Mouse (Mus musculus): ENCODE data around the gene Tex264.
"Not testable (repeated sequence)": the region's sequence is repeated elsewhere in the genome, so short reads cannot be mapped to it uniquely, and the experiment has no call there.

Tex264 gene

GRCm38 (mm10) chr9:106663200-106663599 lies 22.5 kb downstream of the Tex264 start:
- DNase-seq (ENCODE audit: low spot score), result no peak

GRCm38 (mm10) chr9:106659935-106660334 lies 25.8 kb downstream of the Tex264 start:
- no peak for DNase-seq (ENCODE audit: low spot score)

GRCm38 (mm10) chr9:106659441-106659840 lies 26.3 kb downstream of the Tex264 start:
- no peak for DNase-seq (ENCODE audit: low spot score)

- DNase-seq (ENCODE audit: low spot score), result no peak
These were observed 28.1 kb downstream of the Tex264 start for GRCm38 (mm10) chr9:106657592-106657991.

GRCm38 (mm10) chr9:106656820-106657219 lies 28.9 kb downstream of the Tex264 start:
- DNase-seq (ENCODE audit: low spot score), result no peak

- DNase-seq (ENCODE audit: low spot score), result peak; percentile 74
These were observed 29.6 kb downstream of the Tex264 start, which contains the start of gene Grm2 for GRCm38 (mm10) chr9:106655884-106656720. TSS of gene Grm2 (minus strand) at chr9:106656082.

DNA sequence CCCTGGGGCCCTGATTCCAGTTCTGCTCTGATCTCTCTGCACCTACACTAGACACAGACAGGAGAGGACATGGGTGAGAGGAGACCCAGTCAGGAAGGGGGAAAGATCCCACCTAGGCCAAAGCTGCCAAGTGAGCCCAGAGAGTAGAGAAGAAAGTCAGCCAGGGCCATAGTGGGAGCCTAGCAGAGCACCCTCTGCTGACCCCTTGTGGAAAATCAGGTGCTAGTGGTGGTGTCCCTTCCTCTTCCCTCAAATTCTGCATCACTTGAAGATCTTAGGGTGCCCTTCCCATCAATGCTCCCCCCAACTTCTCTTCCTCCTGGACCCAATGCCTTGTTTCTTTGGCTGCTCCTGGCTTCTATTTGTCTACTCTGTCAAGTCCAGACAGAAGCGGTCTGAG lies 33.0 kb downstream of the Tex264 start:
- DNase-seq (ENCODE audit: low spot score), result no peak

- no peak for DNase-seq (ENCODE audit: low spot score)
These were observed 38.5 kb downstream of the Tex264 start for GRCm38 (mm10) chr9:106647226-106647625.

DNA sequence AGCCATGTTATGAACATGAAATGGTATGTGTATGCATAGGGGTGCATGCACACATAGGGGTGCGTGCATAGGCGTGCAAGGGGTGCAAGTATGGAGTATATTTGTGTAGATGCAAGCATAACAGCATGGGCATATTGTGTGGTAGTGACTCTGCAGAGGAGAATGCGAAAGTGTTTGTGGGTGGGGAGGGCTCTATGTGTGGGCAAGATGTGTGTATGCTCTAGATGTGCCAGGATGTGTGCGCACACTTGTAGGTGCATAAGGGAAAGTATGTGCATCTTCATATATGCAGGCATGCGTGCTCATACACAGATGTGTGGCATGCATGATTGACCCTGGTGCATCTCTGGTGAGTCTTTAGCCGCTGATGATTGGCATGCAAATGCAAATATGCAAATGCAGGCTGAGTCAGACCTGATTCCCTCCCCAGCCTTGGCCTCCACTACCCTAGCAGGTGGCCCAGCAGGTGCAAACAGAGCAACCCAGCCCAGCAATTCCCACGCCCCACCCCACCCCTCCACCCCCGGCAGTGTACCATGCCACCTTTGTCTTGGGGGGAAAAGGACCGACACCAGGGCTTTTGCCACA lies 39.9 kb downstream of the Tex264 start:
- DNase-seq (ENCODE audit: low spot score), result no peak

- DNase-seq (ENCODE audit: low spot score), result no peak
These were observed 41.9 kb downstream of the Tex264 start for GRCm38 (mm10) chr9:106643787-106644186.

- DNase-seq (ENCODE audit: low spot score), result peak; percentile 82
These were observed 42.6 kb downstream of the Tex264 start for GRCm38 (mm10) chr9:106643128-106643527.

- DNase-seq (ENCODE audit: low spot score), result no peak
These were observed 44.4 kb downstream of the Tex264 start for GRCm38 (mm10) chr9:106641346-106641745.

DNA sequence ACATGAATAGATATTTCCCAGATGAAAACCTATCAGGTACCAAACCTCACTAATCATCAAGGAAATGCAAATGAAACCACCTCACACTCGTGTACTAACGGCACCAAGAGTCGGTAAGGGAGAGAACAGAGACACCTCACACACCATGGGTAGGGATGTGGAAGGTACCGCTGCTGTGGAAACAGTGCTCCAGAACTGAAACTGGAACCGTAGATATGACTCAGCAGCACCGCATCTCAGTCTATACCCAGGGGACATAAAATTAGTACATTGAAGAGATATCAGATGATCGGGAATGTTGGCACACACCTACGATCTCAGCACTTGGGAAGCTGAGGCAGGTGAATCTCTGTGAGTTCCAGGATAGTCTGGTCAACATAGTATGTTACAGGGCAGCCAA lies 47.6 kb downstream of the Tex264 start:
- no peak for DNase-seq (ENCODE audit: low spot score)

GRCm38 (mm10) chr9:106632185-106632584 lies 53.5 kb downstream of the Tex264 start:
- no peak for DNase-seq (ENCODE audit: low spot score)

DNA sequence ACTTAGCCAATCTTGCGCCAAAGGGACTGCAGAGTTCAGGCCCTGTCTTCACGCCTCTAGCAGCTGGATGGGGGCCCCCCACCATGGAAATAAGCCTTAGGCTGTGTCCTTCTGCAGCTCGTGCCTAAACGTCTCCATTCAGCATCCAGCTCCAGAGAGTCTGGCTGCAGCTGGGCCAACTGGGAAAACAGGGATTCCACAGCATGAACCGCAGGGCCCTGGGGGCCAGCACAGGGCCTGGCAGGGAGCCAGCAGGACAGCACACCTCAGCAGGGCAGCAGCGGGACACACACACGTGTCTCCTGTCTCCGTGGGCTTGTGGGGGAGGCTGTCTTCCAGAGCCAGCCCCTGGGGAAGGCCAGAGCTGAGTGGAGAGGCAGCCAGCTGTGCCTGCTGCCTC lies 57.9 kb downstream of the Tex264 start:
- DNase-seq (ENCODE audit: low spot score), result not testable (repeated sequence)

- DNase-seq (ENCODE audit: low spot score), result no peak
These were observed 59.4 kb downstream of the Tex264 start, which contains the start of gene Iqcf6 for GRCm38 (mm10) chr9:106626282-106626681. TSS of gene Iqcf6 (plus strand) at chr9:106626582.

DNA sequence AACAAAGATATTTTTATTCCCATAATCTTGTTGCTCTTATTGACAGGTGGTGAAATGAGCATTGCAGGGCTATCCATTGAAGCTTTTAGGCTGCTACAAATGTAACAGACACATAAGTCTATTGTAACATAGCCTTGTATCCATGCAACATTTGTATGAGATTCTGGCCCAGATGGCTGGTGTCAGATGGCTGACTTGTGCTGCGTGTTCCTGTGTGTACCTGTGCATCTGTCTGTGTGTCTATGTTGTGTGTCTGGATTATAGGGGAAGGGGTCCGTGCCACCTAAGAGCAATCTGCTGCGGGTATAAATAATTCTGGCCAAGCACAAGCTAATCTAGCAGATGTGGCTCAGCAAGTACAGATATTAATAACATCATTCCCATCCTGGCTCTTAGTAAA lies 68.2 kb downstream of the Tex264 start:
- no peak for DNase-seq (ENCODE audit: low spot score)

GRCm38 (mm10) chr9:106616306-106616705 lies 69.4 kb downstream of the Tex264 start:
- no peak for DNase-seq (ENCODE audit: low spot score)

DNA sequence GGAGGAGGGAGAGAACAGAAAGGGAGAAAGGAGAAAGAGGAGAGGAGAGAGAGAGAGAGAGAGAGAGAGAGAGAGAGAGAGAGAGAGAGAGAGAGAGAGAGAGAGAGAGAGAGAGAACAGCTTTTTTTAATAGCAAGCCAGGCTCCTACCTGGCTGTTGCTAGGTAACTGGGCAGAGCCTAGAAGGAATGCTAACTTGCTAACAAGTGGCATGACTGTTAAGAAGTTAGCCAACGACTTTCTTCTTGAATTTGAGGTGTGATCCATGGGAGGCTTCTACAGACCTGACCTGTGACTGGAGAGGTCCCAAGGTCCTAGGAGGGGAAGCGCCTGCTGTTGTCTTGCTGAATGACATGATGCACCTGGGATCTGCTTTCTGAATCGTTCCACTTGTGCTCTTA lies 71.1 kb downstream of the Tex264 start:
- DNase-seq (ENCODE audit: low spot score), result no peak

GRCm38 (mm10) chr9:106613951-106614350 lies 71.8 kb downstream of the Tex264 start:
- DNase-seq (ENCODE audit: low spot score), result no peak

GRCm38 (mm10) chr9:106610727-106611126 lies 75.0 kb downstream of the Tex264 start:
- DNase-seq (ENCODE audit: low spot score), result no peak
